Mouse (Mus musculus): Measurements from ENCODE around the gene Smco2. TPM values are rescaled to one million over a fixed set of nuclear protein-coding genes. Genes with fewer than 3 reads are reported as not detected.

Gene Smco2
- polyA plus RNA-seq, 1 experiment from 2014 or later: not detected

DNA sequence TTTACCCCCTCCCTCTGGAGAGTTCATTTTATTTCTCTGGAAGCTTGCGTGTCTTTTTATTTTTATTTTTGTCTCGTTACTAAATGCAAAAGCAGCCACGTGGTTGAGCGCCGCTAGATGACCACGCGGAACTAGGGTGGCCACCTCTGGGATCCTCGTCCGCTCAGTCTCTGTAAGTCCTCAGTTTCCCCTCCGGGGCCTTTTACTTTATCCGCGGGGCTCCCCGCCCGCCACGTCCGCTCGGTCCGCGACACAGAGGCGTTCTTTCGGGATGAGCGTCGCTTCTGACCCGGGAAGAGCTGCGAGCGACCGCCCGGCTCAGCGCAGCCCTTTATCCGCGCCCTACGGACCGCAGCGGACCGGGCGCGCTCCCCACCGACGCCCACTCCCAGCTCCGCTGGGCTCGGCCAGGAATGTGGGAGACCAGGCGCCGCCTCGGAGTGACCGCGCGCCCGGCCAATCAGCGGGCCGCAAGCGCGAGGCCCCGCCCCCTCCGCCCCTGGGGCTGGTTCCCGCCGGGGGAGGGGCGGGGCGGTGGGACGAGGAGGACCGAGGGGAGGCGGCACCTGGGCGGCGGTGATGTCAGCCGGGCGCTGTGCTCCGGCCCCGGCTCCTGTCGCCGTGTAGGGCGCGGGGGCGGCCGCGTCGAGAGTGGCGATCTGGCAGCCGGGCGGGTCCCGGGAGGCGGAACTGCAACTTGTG is 38.2 kb downstream of the Smco2 start, which contains the start of gene Ppfibp1:
Gene Ppfibp1 (plus strand): TSS at position 530 of the 702 bp plus-strand sequence.
- Histone ChIP-seq H3K9ac (peak within 1 kb of the TSS; percentile 94), H3K9me3 (no peaks in the 10 kb centered on the region), H3K27ac (peak within 1 kb of the TSS; percentile 87), H3K36me3 (no peaks in the 10 kb centered on the region), H3K4me1 (replicated peaks) (peaks cover 12% of the 10 kb centered on the region), H3K4me2 (replicated peaks) (peak within 1 kb of the TSS; percentile 62), H3K27me3 (replicated peaks) (no peaks in the 10 kb centered on the region), H3K4me3 (replicated peaks) (peak within 1 kb of the TSS; percentile 89)
- WGBS: under 1% methylated on average over 79 of the region's 80 CpGs
- ATAC-seq: peak; percentile 97

DNA sequence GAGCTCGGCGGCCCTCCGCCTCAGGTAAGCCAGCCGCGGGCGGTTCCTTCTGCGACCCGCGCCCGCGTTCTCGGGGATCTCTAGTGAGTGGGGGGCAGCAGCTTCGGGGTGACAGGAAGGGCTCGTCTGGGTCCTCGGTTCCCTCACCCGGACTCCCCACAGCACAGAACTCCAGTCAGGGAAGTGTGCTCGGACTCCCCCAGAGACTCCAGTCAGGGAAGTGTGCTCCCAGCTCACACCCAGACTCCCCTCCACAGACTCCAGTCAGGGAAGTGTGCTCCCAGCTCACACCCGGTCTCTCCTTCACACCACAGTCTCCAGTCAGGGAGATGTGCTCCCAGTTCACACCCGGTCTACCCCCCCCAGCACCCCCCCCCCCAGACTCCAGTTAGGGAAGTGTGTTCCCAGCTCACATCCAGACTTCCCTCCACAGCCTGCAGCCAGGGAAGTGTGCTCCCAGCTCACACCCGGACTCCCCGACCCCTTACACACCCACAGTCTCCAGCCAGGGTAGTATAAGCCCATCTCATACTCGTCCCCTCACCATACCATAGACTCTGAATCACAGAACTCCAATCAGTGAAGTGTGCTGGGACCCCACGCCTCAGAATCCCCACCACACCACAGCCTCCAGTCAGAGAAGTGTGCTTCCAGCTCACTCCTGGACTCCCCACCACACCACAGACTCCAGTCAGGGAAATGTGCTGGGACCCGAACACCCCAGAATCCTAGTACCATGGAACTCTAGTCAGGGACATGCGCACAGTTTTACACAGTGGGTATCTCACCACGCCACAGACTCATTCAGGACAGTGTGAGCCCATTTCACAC is 39.0 kb downstream of the Smco2 start:
- Histone ChIP-seq H3K27ac (peak overlapping the region; percentile 87), H3K9me3 (no peaks in the 10 kb centered on the region), H3K4me2 (replicated peaks) (peak overlapping the region; percentile 62), H3K4me1 (replicated peaks) (peaks cover 9% of the 10 kb centered on the region), H3K27me3 (replicated peaks) (no peaks in the 10 kb centered on the region), H3K36me3 (no peaks in the 10 kb centered on the region), H3K9ac (peak overlapping the region; percentile 94), H3K4me3 (replicated peaks) (peak overlapping the region; percentile 89)
- ATAC-seq: peak; percentile 85
- 7% methylated on average over 26 of the region's 26 CpGs for WGBS

DNA sequence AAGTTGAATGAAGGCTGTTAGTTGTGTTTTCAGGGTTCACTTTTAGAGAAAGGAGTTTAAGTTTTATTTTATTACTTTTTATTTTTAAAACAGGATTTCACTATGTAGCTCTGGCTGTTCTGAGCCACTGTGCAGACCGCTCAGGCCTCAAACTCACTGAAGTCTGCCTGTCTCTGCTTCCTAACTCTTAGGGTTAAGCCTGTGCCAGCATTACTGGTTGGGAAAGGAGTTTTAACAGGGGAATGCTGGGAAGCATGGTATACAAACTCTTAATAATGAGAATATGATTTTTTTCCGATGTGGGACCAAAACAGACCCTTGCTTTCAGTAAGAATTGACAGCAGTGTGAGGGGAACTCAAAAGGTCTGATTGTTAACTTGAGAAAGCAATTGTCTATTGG is 40.3 kb downstream of the Smco2 start:
- WGBS: 43% methylated on average over 2 of the region's 2 CpGs
- Histone ChIP-seq H3K36me3 (no peaks in the 10 kb centered on the region), H3K4me3 (replicated peaks) (0 out of 2 replicates have a peak overlapping the region, but pooled peaks have one; percentile 6), H3K9me3 (no peaks in the 10 kb centered on the region), H3K4me1 (replicated peaks) (peaks cover 9% of the 10 kb centered on the region), H3K27ac (peak overlapping the region; percentile 18; the same call in 1 of the 2 replicates), H3K27me3 (replicated peaks) (no peaks in the 10 kb centered on the region), H3K4me2 (replicated peaks) (peak overlapping the region; percentile 62), H3K9ac (peak overlapping the region; percentile 20; the same call in 1 of the 2 replicates)
- no peak for ATAC-seq

DNA sequence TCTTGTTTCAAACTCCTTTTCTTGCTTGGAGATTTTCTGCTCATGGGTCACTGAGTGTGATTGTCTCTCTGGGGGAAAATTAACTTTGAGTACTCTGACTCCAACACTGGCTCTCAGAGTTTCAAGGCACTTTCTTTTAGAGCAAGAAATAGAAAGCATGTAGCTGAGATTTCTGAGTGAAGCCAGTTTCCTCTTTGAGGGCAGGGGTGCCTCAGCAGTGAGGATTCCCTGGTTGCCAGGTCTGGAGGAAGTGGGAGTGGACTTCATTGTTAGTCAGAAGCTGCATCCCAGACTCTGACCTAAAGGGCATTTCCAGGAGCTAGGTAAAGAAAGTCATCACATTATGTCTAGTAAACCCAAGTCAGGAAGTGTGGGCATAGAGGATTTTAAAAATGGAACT is 40.7 kb downstream of the Smco2 start:
- peak overlapping the region; percentile 20; the same call in 1 of the 2 replicates for H3K9ac ChIP-seq
- peak overlapping the region; percentile 18; the same call in 1 of the 2 replicates for H3K27ac ChIP-seq
- no peaks in the 10 kb centered on the region for H3K36me3 ChIP-seq
- H3K9me3 ChIP-seq: no peaks in the 10 kb centered on the region
- no peak for ATAC-seq
- peaks cover 9% of the 10 kb centered on the region for H3K4me1 ChIP-seq (replicated peaks)
- peak overlapping the region; percentile 62 for H3K4me2 ChIP-seq (replicated peaks)
- H3K27me3 ChIP-seq (replicated peaks): no peaks in the 10 kb centered on the region
- H3K4me3 ChIP-seq (replicated peaks): 0 out of 2 replicates have a peak overlapping the region, but pooled peaks have one; percentile 6

DNA sequence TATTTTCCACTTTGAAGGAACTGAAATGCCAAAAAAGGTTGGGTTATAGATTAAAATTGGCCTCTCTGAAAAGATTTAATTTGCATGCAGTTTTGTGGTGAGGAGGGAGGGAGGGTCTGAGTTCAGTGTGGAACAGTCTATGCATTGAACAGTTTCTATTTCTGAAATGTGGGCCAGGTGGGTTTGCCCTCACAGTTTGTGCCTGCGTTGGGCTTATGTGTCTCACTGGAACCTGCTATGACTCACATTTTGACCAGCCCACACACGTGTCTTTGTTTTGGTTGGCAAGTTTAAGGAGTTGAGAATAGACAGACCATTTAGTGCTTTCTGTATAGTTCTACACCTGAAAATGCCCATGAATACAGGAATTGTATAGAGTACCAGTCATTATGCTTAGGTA is 44.0 kb downstream of the Smco2 start:
- ATAC-seq: no peak
- 44% methylated on average over 2 of the region's 2 CpGs for WGBS
- no peak overlapping the region for H3K9ac ChIP-seq

DNA sequence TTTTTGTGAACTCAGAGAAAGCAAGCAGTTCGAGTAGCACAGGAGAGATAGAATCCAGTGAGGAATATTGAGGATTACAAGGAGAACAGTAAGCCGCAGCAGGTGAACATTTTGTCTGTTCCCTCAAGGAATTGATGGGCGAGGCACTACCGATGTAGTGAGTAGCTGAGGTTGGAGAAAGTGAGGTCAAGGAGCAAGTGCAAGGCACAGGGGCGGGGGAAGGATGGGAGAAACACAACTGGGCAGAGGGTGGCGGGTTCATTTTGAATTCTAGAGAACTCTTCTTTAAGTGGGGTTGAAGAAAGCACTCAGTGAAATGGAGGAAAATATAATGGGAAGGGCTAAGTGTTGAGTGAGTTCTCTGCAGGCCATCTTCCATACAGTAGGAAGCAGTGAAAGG is 48.8 kb downstream of the Smco2 start:
- no peak overlapping the region for H3K27ac ChIP-seq
- 76% methylated on average over 6 of the region's 6 CpGs for WGBS
- ATAC-seq: 0 out of 2 replicates have a peak, but pooled peaks have one; percentile 41

More for the DNA sequence above, 44.0 kb downstream of the Smco2 start:
- H3K4me2 ChIP-seq (replicated peaks): no peak overlapping the region
- H3K27ac ChIP-seq: no peak overlapping the region
- H3K9me3 ChIP-seq: no peaks in the 10 kb centered on the region
- H3K27me3 ChIP-seq (replicated peaks): no peaks in the 10 kb centered on the region
- H3K36me3 ChIP-seq: no peaks in the 10 kb centered on the region
- H3K4me3 ChIP-seq (replicated peaks): no peak overlapping the region
- H3K4me1 ChIP-seq (replicated peaks): peaks cover 14% of the 10 kb centered on the region

DNA sequence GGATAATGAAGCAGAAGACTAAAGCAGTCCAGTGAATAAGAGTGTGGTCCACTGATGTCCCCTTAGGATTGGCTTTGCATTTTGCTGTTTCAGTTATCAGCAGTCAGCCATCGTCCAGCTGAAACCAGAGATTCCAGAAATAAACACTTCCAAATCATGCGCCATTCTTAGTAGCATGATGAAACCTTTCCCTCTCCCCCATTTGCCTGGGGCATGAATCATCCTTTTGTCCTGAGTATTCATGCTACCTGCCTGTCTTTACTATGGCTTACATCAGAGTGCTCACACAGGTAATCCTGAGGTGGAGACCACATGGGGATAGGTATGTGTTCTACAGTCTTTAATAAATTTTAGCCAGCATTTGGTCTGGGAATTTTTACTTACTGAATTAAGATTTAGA is 49.7 kb downstream of the Smco2 start:
- WGBS: 59% methylated on average over 2 of the region's 2 CpGs
- no peak overlapping the region for H3K4me3 ChIP-seq (replicated peaks)

More for the DNA sequence above, 48.8 kb downstream of the Smco2 start:
- no peaks in the 10 kb centered on the region for H3K36me3 ChIP-seq
- no peak overlapping the region for H3K4me2 ChIP-seq (replicated peaks)
- H3K4me1 ChIP-seq (replicated peaks): peaks cover 5% of the 10 kb centered on the region
- H3K4me3 ChIP-seq (replicated peaks): no peak overlapping the region
- H3K27me3 ChIP-seq (replicated peaks): no peaks in the 10 kb centered on the region
- no peak overlapping the region for H3K9ac ChIP-seq
- H3K9me3 ChIP-seq: no peaks in the 10 kb centered on the region

DNA sequence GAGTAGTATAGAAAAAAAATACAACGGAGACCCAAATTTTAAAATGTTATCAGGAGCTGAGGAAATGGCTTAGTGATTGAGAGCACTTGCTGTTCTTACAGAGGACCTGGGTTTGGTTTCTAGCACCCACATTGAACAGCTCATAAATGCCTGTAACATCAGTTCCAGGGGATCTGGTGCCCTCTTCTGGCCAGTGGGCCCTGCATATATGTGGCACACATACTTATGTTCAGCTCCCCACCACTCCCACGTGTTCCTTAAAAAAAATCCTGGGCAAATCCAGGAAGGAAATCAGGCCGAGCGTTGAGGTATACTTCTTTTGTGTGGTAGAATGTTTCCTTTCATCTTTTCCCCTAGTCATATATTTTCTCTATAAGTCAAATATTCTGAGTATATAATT is 52.0 kb downstream of the Smco2 start:
- Histone ChIP-seq H3K27me3 (replicated peaks) (no peaks in the 10 kb centered on the region), H3K4me3 (replicated peaks) (no peak overlapping the region), H3K9ac (no peak overlapping the region), H3K4me1 (replicated peaks) (peaks cover 11% of the 10 kb centered on the region), H3K27ac (no peak overlapping the region), H3K36me3 (no peaks in the 10 kb centered on the region), H3K9me3 (no peaks in the 10 kb centered on the region), H3K4me2 (replicated peaks) (no peak overlapping the region)
- 84% methylated on average over 4 of the region's 4 CpGs for WGBS
- ATAC-seq: no peak

More for the DNA sequence above, 49.7 kb downstream of the Smco2 start:
- no peak overlapping the region for H3K4me2 ChIP-seq (replicated peaks)
- peaks cover 8% of the 10 kb centered on the region for H3K4me1 ChIP-seq (replicated peaks)
- no peak overlapping the region for H3K27ac ChIP-seq
- no peaks in the 10 kb centered on the region for H3K27me3 ChIP-seq (replicated peaks)
- H3K36me3 ChIP-seq: no peaks in the 10 kb centered on the region
- H3K9me3 ChIP-seq: no peaks in the 10 kb centered on the region
- no peak overlapping the region for H3K9ac ChIP-seq
- no peak for ATAC-seq

DNA sequence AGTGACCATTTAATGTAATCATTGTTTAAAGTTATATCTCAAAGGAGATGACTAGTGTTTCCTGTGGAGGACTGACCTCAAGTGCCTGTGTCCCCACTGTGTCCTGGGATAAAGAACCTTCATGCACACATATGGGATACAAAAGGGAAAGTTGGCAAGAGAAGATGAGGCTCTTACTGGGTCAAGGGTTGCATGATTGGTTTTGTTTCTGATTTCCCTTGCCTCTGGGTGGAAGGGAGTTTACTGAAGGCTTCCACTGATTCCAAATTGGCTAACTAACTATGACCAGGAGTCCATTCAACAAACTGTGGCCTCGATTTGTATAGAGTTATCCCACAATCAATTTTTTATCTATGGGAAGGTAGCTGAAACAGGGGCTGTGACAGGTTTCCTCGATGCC is 53.7 kb downstream of the Smco2 start:
- H3K36me3 ChIP-seq: no peaks in the 10 kb centered on the region

DNA sequence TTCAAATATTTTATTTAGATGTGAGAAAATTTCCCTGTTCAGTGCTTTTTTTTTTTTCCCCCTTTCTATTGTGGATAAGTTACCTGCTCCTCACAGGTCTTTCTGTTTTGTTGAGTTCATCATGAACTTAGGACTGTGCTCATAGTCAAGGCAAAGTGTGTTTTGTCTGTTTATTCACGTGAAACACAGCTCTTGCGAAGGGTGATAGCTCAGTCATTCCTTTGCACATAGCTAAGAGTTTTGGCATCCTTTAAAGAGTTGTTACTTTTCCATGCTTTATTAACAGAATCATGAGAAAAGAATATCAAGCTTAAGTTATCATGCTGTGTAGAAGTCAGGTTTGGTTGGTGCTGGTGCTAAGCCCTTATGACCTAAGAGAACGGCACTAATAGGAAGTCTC is 54.8 kb downstream of the Smco2 start:
- WGBS: 80% methylated on average over 3 of the region's 3 CpGs
- H3K27ac ChIP-seq: no peak overlapping the region
- no peak for ATAC-seq
- H3K9ac ChIP-seq: no peak overlapping the region
- H3K27me3 ChIP-seq (replicated peaks): no peaks in the 10 kb centered on the region
- peaks cover 6% of the 10 kb centered on the region; the same call in 1 of the 2 replicates for H3K4me1 ChIP-seq (replicated peaks)
- no peaks in the 10 kb centered on the region for H3K9me3 ChIP-seq
- no peak overlapping the region for H3K4me2 ChIP-seq (replicated peaks)
- no peak overlapping the region for H3K4me3 ChIP-seq (replicated peaks)
- H3K36me3 ChIP-seq: no peaks in the 10 kb centered on the region

More for the DNA sequence above, 53.7 kb downstream of the Smco2 start:
- no peak overlapping the region for H3K9ac ChIP-seq
- H3K27me3 ChIP-seq (replicated peaks): no peaks in the 10 kb centered on the region
- H3K4me1 ChIP-seq (replicated peaks): peaks cover 6% of the 10 kb centered on the region; the same call in 1 of the 2 replicates
- ATAC-seq: no peak
- H3K4me2 ChIP-seq (replicated peaks): no peak overlapping the region
- H3K27ac ChIP-seq: no peak overlapping the region
- H3K4me3 ChIP-seq (replicated peaks): no peak overlapping the region
- no peaks in the 10 kb centered on the region for H3K9me3 ChIP-seq
- WGBS: 70% methylated on average over 2 of the region's 2 CpGs

DNA sequence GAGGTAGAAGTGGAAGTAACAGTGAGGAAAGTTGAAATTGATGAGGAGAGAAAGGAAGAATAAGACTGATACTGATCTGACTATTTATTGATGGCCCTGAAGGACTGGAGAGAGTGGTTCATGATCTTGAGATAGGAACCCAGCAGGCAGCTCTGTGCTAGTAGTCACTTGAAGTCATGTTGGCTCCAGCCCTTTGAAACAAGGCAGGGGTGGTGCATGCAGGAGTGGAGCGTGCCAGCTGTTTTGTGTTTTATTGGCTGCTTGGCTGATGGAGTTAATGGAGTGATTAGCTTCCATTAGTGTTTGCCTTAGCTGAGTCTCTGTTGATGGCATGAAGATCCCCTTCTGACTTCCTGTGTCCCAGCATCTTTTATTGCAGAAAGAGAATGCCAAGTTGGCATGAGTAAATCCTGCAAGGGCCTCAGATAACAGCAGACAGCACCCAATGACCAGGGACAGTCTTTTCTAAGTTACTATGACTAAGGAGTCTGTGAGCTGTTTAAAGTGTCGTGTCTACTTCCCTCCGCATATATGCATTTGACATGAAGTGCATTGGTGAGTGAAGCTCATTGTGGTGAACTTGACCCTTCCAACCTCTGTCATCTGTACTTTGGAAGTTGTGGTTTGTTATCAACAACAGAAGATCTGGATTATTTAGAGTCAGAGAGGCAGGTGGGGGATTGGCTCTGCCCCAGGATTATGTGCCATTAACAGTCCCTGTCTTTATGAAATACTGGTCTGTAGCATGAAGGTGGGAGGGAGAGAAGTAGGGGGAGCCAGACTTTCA is 56.3 kb downstream of the Smco2 start:
- ATAC-seq: no peak
- WGBS: 59% methylated on average over 3 of the region's 3 CpGs
- H3K9ac ChIP-seq: no peak overlapping the region
- H3K4me1 ChIP-seq (replicated peaks): peaks cover 6% of the 10 kb centered on the region; the same call in 1 of the 2 replicates
- H3K36me3 ChIP-seq: no peaks in the 10 kb centered on the region
- H3K4me2 ChIP-seq (replicated peaks): no peak overlapping the region
- H3K4me3 ChIP-seq (replicated peaks): no peak overlapping the region
- no peaks in the 10 kb centered on the region for H3K9me3 ChIP-seq
- H3K27ac ChIP-seq: no peak overlapping the region
- no peaks in the 10 kb centered on the region for H3K27me3 ChIP-seq (replicated peaks)
